Mouse (Mus musculus): ENCODE results near the gene 1810010H24Rik.
"Not testable (repeated sequence)": the region's sequence is repeated elsewhere in the genome, so short reads cannot be mapped to it uniquely, and the experiment has no call there.

1810010H24Rik gene

DNA sequence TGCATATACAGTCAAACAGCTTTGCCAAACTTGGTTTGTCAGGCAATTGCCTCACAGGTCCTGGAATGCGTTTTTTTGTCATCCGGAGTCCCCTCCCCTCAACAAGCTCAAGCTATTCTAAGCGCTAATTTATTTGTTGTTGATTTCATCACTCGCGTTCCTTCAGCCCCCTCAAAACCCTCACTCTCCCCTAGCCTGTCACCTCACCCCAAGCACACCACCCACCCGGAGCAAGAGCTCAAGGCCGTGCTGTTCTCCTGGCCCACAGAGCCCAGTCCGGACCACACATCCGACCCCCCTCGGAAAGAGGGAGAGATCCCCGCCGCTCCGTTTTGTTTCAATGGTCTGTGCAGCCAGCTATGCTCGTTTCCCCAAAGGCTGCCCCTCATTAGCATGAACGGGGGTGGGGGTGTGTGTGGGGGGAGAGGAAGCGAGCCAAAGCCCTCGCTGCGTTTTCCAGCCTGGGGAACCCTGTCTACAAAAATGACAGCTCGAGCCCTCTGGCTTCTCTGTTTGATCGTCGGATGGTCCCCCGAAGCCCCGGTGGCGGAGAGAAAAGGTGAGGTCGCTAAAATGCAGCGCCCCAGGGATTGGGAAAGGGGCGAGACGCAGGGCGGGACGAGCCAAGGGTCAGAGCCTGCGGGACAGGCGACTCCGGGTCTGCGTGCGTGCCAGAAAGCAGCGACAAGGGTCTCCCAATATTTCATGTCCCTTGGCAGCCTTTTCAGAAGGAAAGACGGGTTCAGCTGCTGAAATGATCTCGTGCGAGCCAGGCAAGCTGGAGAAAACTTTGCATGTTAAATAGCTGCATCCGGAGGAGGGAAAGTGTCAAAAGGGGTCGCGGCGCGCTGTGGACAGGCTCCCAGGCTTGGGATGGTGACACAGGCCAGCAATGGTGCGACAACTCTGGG is at the start of gene 1810010H24Rik:
Gene 1810010H24Rik (plus strand): TSS at position 271 of the 911 bp plus-strand sequence.
- peak; percentile 54 for DNase-seq (ENCODE audit: low read depth)

DNA sequence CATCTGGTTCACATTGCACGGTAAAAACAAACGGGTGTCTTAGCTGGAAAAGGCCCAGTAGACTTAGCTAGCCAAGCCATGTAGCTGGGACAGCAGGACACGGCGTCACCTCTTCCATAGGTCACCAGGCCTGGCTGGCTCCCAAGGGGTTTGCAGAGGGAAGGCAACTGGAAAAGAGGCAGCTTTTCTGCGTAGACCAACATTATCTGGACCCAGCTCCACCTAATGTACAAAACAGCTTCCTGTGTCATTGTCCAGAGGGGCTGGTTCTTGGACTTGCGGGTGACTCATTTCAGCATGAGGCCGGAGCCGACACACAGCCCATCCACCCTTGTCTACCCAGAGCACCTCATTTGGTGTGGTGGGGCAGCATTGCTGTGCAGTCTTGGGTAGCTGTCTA is 49.3 kb upstream of the 1810010H24Rik start:
- DNase-seq (ENCODE audit: low read depth): no peak

DNA sequence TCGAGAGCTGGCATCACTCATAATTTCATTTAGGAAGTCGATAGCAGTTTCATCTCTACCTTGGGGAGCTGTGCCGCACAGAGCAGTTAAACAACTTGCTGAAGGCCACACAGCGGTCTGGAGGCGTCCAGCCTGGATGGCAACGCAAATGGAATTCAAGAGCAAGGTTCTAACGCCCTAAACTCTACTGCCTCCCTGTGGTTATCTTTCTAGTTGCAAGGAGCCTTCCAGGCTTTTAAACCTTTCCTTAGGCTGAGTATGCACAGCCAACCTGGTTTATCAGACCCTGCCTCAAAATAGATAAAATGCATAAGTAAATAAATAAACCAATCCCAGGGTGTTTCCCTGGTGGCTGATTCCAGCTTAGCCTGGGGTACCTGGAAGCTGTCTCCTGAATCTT is 45.0 kb upstream of the 1810010H24Rik start:
- peak; percentile 82 for DNase-seq (ENCODE audit: low read depth)

- DNase-seq (ENCODE audit: low read depth): no peak
These were observed 43.7 kb upstream of the 1810010H24Rik start for GRCm38 (mm10) chr11:106981787-106982186.

DNA sequence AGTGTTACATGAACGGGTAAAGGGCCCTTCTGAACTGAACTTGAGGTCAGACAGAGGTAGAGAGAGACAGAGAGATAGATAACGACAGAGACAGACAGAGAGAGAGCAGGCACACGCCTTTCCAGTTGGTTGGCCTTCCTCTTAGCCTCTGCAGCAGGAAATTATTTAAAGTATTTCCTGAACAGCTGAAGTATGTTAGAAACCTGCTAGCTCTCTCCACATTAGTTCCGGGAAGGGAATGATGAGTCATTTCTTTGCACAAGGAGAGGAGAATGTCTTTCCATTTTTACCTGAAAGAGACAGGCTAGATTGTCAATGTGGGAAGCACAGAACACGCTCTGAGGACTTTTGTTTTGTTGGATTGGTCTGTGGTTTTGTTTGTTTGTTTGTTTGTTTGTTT is 43.1 kb upstream of the 1810010H24Rik start:
- no peak for DNase-seq (ENCODE audit: low read depth)

GRCm38 (mm10) chr11:106985979-106986604 is 39.4 kb upstream of the 1810010H24Rik start:
- not testable (repeated sequence) for DNase-seq (ENCODE audit: low read depth)

- no peak for DNase-seq (ENCODE audit: low read depth)
These were observed 38.1 kb upstream of the 1810010H24Rik start for GRCm38 (mm10) chr11:106987384-106987783.

- peak; percentile 45 for DNase-seq (ENCODE audit: low read depth)
These were observed 31.0 kb upstream of the 1810010H24Rik start for GRCm38 (mm10) chr11:106994246-106995085.

DNA sequence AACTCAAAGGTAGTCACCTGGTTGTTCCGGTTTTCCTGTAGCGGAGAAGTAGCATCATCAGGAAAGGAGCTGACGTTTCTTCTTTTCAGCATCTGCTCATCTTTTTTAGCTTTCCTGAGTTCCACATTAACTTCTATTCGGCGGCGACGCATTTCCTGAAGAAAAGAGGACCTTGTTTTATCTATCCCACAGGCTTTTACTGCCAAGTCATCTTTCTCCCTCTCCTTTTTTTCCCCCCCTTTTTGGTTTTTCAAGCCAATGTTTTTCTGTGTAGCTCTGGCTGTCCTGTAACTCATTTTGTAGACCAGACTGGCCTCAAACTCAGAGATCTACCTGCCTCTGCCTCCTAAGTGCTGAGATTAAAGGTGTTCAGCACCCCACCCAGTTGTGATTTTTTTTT is 29.0 kb upstream of the 1810010H24Rik start:
- not testable (repeated sequence) for DNase-seq (ENCODE audit: low read depth)

DNA sequence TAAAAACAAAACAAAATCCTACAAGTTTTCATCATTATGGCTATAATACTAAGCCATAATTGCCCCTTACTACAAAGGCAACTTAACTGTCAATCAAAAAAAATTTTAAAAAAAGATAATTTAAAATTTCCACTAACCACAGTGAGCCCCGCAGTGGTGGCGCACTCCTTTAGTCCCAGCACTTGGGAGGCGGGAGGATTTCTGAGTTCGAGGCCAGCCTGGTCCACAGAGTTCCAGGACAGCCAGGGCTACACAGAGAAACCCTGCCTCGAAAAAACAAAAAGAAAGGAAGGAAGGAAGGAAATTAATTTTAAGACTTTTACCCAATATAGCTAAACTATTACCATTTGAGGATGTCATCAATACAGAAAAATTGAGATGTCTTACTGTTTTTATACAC is 27.5 kb upstream of the 1810010H24Rik start:
- DNase-seq (ENCODE audit: low read depth): peak; percentile 34

DNA sequence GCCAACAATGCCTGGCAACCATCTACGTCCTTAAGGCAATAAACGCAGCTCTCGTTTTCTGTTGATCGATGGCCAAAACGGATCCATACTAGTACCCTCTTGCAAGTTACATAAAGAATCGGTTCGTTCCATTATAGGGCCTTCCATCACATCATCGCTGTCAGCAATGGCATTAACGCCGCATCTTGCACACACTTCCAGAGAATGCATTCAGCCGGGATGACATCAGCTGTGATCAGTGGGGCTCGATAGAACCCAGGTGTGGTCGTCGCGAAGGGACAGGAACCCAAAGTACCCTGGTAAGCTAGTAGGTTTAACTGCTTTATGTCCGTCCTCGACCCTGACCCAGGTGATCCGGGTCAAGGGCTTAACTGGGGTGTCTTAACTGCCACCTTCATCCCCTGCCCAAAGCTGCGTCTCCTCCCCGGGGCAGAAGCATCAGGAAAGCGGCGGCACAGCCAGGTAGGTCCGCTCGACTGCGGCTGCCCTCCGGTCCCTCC is 26.8 kb upstream of the 1810010H24Rik start:
- DNase-seq (ENCODE audit: low read depth): no peak

DNA sequence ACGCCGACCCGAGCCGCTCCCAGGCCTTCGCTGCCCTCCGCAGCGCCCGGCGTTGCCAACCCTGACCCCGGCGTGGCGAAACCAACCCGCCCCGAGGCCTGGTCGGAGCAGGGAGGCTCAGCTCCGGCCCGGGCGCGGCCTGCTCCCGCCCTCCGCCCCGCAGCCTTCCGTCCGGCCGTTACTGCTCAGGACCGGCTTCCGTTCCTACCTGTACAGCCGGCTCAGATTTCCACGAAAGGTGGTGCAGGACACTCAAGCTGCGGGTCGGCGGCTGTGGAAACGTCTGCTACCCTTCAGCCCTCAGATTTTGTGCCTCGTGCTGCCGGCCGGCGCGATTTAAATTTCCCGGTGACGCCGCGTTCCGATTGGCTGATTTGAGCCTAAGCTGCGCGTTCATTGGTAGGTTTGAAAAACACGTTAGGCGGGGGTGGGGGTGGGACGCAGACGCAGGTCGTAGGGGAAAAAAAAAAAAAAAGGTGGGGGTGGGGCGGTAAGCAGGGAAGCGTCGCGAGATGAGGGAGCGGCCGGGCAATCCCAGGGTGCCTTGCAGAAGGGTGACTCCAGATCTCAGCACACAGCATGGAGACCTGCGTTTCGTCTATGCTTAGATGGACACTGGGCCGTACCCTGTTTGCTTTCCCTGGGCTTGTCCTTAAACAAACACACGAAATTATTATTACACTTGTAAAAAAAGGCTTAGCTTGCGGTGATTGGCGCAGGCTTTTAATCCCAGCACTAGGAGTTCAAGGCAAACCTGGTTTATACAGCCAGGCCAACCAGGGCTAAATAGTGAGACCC is 26.1 kb upstream of the 1810010H24Rik start, which contains the start of gene Kpna2:
Gene Kpna2 (minus strand): TSS at position 391 of the 798 bp plus-strand sequence.
- peak; percentile 97 for DNase-seq (ENCODE audit: low read depth)

DNA sequence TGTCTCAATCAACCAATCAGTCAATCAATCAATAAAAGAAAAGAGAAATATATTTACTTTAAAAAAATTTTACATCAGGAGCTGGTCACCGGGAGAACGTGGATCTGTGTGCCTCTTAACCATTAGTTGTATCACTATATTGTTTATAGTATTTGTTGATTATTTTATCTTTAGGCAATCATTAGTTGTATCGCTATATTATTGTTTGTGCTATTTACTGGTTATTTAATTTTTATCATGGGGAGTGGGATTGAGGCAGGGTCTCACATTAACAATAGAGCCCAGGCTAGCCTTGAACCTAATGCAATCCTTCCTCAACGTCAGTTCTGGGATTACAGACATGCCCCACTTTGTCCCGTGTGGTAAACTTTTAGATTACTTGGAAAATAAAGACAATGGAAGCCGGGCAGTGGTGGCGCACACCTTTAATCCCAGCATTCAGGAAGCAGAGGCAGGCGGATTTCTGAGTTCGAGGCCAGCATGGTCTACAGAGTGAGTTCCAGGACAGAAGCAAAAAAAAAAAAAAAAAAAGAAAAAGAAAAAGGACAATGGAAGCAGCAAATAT is 25.4 kb upstream of the 1810010H24Rik start:
- no peak for DNase-seq (ENCODE audit: low read depth)

GRCm38 (mm10) chr11:107001760-107002675 is 23.5 kb upstream of the 1810010H24Rik start:
- no peak for DNase-seq (ENCODE audit: low read depth)

DNA sequence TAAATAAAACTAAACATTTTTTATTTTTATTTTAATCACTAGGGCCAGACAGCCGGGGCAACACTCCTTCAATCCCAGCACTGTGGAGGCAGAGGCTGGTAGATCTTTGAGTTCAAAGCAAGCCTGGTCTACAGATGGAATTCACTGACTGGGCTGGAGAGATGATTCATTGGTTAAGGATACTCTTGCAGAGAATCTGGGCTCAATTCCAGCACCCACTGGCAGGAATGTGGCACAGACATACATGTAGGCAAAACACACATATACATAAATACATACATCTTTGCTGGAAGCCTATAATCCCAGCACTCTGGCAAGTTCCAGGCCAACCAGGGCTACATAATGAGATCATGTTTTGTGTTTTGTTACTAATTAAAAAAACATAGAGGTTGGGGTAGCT is 19.9 kb upstream of the 1810010H24Rik start:
- no peak for DNase-seq (ENCODE audit: low read depth)

DNA sequence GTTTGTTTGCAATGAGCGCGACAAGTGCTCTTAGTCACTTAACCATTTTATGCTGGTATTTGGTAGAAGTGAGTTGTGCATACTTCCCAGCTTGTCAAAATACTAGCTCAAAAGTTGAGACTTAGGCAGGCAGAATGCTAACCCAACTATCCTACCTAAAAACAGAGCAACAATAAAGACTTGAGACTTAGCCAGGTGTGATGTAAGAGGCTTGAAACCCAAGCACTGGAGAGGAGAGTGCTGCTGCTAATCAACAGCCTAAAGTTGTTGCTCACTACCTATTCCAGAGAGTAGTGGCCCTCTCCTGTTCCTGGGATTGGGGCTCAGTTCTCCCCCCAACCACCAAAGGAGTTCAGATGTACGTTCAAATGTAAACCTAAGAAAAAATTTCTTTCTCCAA is 15.0 kb upstream of the 1810010H24Rik start:
- DNase-seq (ENCODE audit: low read depth): no peak

DNA sequence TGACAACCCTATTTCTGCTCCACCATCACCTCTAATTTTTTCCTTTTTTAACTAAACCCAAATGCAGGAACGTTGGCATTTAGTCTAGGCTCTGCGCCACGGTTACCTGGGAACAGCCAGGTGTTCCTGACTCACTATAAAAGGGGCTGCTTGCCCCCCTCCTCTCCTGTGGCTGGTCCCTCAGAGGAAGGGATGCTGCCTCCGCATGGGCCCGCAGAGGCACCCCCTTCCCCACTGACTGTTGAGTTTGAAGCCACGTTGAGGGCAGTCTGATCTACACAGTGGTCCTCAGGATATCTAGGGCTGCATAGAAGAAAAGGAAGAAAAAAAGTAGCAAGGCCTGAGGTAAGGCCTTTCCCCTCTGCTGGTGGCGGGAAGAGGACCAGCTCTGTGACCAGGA is 14.3 kb upstream of the 1810010H24Rik start:
- no peak for DNase-seq (ENCODE audit: low read depth)

DNA sequence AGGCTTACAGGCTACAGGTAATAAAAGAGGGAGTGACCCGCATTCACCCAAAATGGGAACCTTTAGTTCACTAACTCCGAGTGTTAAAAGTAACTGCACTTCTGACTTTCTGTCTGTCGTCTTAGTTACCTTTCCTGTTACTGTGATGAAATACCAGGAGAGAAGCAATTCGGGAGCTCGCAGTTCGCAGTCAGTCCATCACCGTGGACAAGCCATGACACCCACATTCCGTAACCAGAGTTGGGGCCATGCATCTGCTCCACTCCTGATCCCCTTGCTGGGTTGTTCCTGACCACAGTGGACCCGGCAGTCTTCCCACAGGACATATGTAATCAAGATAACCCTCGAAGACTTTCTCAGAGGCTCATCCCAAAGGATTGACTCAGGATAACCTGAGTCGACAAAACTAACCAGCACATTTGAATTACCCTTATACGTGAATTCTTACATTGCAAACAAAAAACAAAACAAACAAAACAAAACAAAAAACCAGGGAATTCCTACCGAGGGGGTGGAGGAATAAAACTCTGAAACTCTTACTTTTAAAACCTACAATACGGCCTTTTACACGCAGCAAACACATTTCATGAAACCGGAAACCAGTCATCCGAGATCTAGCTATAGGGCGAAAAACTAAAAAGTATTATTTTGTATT is 13.7 kb upstream of the 1810010H24Rik start:
- no peak for DNase-seq (ENCODE audit: low read depth)

- peak; percentile 99 for DNase-seq (ENCODE audit: low read depth)
These were observed 13.0 kb upstream of the 1810010H24Rik start for GRCm38 (mm10) chr11:107012324-107013017.
